Mouse (Mus musculus) forebrain, embryonic 10.5 days (tissue): ENCODE measurements around the gene Trpm6. TPM values are rescaled to one million over a fixed set of nuclear protein-coding genes. Genes with fewer than 3 reads are reported as not detected.

Source experiments
- DNase-seq: peaks from one replicate; pipeline ENCODE4 v3.0.0-alpha.2; 2017; ENCODE audit warnings: low spot score; ENCODE audit errors: extremely low spot score
- H3K27ac ChIP-seq: fragments of 300-500 bp; sonication (generic); 2 replicates; pipeline ENCODE4 v1.5.1; 2016; ENCODE audit warnings: mild to moderate bottlenecking
- H3K27me3 ChIP-seq: fragments of 300-500 bp; sonication (generic); 2 replicates; pipeline ENCODE4 v1.6.1; 2016; ENCODE audit warnings: mild to moderate bottlenecking; ENCODE audit not compliant: poor library complexity, severe bottlenecking
- H3K36me3 ChIP-seq: fragments of 300-500 bp; sonication (generic); replicated peaks from 2 replicates; pipeline ENCODE4 v1.6.1; 2016; ENCODE audit warnings: mild to moderate bottlenecking, moderate library complexity
- H3K4me1 ChIP-seq: fragments of 300-500 bp; sonication (generic); 2 replicates; pipeline ENCODE4 v1.6.1; 2016
- H3K4me3 ChIP-seq: fragments of 300-500 bp; sonication (generic); 2 replicates; pipeline ENCODE4 v1.5.1; 2016; ENCODE audit warnings: mild to moderate bottlenecking, moderate library complexity
- H3K9me3 ChIP-seq: fragments of 300-500 bp; sonication (generic); 2 replicates; pipeline ENCODE4 v1.6.1; 2016; ENCODE audit warnings: mild to moderate bottlenecking, moderate library complexity
- WGBS: fragments of 180-500 bp; shearing (Covaris S2); methylation state at CpG from one replicate; pipeline ENCODE4 v1.1.7; 2016; 5-methylcytosine and 5-hydroxymethylcytosine counted together
- polyA plus RNA-seq: library from polyadenylated mRNA; unstranded; fragments of >200 nt; fragmentation: Nextera tagmentation; extraction: Ambion mirVana; gene quantifications from 2 replicates; pipeline ENCODE4 v1.2.1, GENCODE M21; 2016

Gene Trpm6
- polyA plus RNA-seq, 1 experiment from 2014 or later, result 0.30 TPM

- DNase-seq, result no peak
- no peaks in the 10 kb centered on the region for H3K36me3 ChIP-seq
- whole genome bisulfite sequencing, result 93% methylated on average over 3 of the region's 3 CpGs
- no peak overlapping the region for H3K4me3 ChIP-seq
- H3K27ac ChIP-seq, result no peak overlapping the region
- no peaks in the 10 kb centered on the region for H3K4me1 ChIP-seq
- H3K27me3 ChIP-seq, result no peaks in the 10 kb centered on the region
- no peaks in the 10 kb centered on the region for H3K9me3 ChIP-seq
Measured at GRCm38 (mm10) chr19:18909641-18910040, 159.9 kb downstream of the Trpm6 start.

GRCm38 (mm10) chr19:18911755-18912340 is 162.1 kb downstream of the Trpm6 start:
- Histone ChIP-seq H3K4me3 (no peak overlapping the region), H3K9me3 (no peaks in the 10 kb centered on the region), H3K4me1 (no peaks in the 10 kb centered on the region), H3K36me3 (no peaks in the 10 kb centered on the region), H3K27ac (no peak overlapping the region), H3K27me3 (no peaks in the 10 kb centered on the region)
- no peak for DNase-seq

- Histone ChIP-seq H3K4me3 (no peak overlapping the region), H3K27me3 (no peaks in the 10 kb centered on the region), H3K9me3 (no peaks in the 10 kb centered on the region), H3K27ac (no peak overlapping the region), H3K36me3 (no peaks in the 10 kb centered on the region), H3K4me1 (0 out of 2 replicates have a peak, but pooled peaks cover 4% of the 10 kb centered on the region)
- 93% methylated on average over 6 of the region's 6 CpGs for WGBS
- DNase-seq, result no peak
Measured at GRCm38 (mm10) chr19:18941391-18941790, 191.6 kb downstream of the Trpm6 start.

Other genes with a start within 250 kb of the Trpm6 start
- 36.7 and 39.7 TPM in 2 replicates for gene Ostf1, start 118.2 kb upstream of the Trpm6 start, polyA plus RNA-seq
- gene Nmrk1, start 118.0 kb upstream of the Trpm6 start, polyA plus RNA-seq, result 6.2 and 6.4 TPM in 2 replicates
- gene Carnmt1, start 79.2 kb upstream of the Trpm6 start, polyA plus RNA-seq, result 25.6 and 28.0 TPM in 2 replicates
- 43.8 and 45.1 TPM in 2 replicates for gene D030056L22Rik, start 36.8 kb upstream of the Trpm6 start, polyA plus RNA-seq